Mouse (Mus musculus) 3T3-L1 (cell line): ENCODE measurements around the gene Swt1.

Experiments
- DNase-seq: peaks from one replicate; pipeline ENCODE4 v3.0.0-alpha.2; 2015; ENCODE audit warnings: low read depth, low spot score

Swt1 gene

DNA sequence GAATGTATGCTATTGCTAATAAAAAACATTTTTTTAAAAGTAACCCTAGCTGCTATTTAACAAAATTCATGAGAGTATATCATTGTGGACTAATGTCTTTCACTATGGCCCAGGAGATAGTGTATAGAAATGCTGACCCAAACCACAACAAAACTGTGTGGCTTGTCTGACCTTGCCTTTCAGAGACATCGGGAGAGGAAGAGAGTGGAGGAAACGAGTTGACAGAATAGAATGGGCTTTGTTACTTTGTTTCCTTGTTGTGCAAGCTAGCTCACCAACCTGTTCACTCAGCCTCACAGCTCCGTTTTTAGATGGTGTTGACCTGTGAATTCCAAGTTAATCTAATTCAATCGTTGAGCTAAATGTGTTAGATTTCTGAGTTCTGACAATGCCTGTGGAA lies 107.8 kb downstream of the Swt1 start:
- DNase-seq: no peak

DNA sequence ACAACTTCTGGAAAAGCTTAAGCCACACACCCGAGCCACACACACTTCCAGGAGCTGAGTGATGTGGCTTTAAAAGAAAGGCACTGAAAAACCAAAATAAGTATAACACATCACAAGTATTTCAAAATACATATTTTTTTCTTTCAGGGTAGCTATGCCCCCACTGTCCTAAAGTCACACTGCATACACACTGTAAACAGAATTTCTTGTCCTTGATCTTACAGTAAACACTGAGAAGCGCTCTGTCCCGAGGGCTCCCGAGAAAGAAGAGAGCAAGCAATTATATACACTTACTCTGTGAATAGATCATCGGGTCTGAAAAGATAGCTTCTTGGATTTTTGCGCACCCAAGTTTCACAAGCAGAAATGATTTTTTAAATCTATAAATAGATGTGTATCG lies 109.0 kb downstream of the Swt1 start:
- DNase-seq: no peak
